Mouse (Mus musculus) E14TG2a.4 (cell line): Measurements from ENCODE around the gene Spag6.

Experiments used
- H3K27me3 ChIP-seq: 2 replicates; pipeline ENCODE4 v1.6.1; 2014; ENCODE audit warnings: low read length, control low read depth; ENCODE audit not compliant: insufficient read depth
- H3K36me3 ChIP-seq: 2 replicates; pipeline ENCODE4 v1.6.1; 2014; ENCODE audit warnings: low read length, control low read depth; ENCODE audit not compliant: insufficient read depth
- H3K4me1 ChIP-seq: replicated peaks from 2 replicates; pipeline ENCODE4 v1.6.1; 2014; ENCODE audit warnings: low read depth, low read length, control low read depth
- H3K4me3 ChIP-seq: replicated peaks from 2 replicates; pipeline ENCODE4 v1.5.1; 2014; ENCODE audit warnings: mild to moderate bottlenecking, low read length
- H3K9me3 ChIP-seq: 2 replicates; pipeline ENCODE4 v1.6.1; 2014; ENCODE audit warnings: low read length, control low read depth
- CTCF ChIP-seq: conservative IDR thresholded peaks from 2 replicates; pipeline ENCODE4 v1.5.1; 2014; ENCODE audit warnings: low read length
- NANOG ChIP-seq: IDR thresholded peaks from 2 replicates; pipeline ENCODE4 v1.6.1; 2014; ENCODE audit warnings: borderline replicate concordance, low read length, mixed read lengths
- POU5F1 ChIP-seq: IDR thresholded peaks from 2 replicates; pipeline ENCODE4 v1.6.1; 2014; ENCODE audit warnings: low read length, borderline replicate concordance

Gene Spag6

GRCm38 (mm10) chr2:18737040-18737439, 43.2 kb downstream of the Spag6 start:
- Histone ChIP-seq H3K4me1 (no peaks in the 10 kb centered on the region), H3K27me3 (0 out of 2 replicates have a peak, but pooled peaks cover 3% of the 10 kb centered on the region), H3K4me3 (no peak overlapping the region), H3K36me3 (no peaks in the 10 kb centered on the region), H3K9me3 (no peaks in the 10 kb centered on the region)
- TF ChIP-seq POU5F1 (no peak), CTCF (no peak), NANOG (no peak)

GRCm38 (mm10) chr2:18739216-18739615, 45.4 kb downstream of the Spag6 start:
- no peaks in the 10 kb centered on the region for H3K4me1 ChIP-seq
- H3K27me3 ChIP-seq: 0 out of 2 replicates have a peak, but pooled peaks cover 3% of the 10 kb centered on the region
- H3K9me3 ChIP-seq: no peaks in the 10 kb centered on the region
- TF ChIP-seq CTCF (no peak), NANOG (no peak), POU5F1 (no peak)
- H3K36me3 ChIP-seq: no peaks in the 10 kb centered on the region
- no peak overlapping the region for H3K4me3 ChIP-seq

GRCm38 (mm10) chr2:18756144-18756543, 62.3 kb downstream of the Spag6 start:
- Histone ChIP-seq H3K36me3 (no peaks in the 10 kb centered on the region), H3K4me1 (no peaks in the 10 kb centered on the region), H3K27me3 (no peaks in the 10 kb centered on the region; the same call in 1 of the 2 replicates), H3K9me3 (no peaks in the 10 kb centered on the region), H3K4me3 (no peak overlapping the region)
- TF ChIP-seq CTCF: no peak
- TF ChIP-seq NANOG: no peak
- no peak for TF ChIP-seq POU5F1

GRCm38 (mm10) chr2:18764846-18765245, 71.0 kb downstream of the Spag6 start:
- no peaks in the 10 kb centered on the region for H3K36me3 ChIP-seq
- H3K27me3 ChIP-seq: peaks cover 34% of the 10 kb centered on the region
- no peak overlapping the region for H3K4me3 ChIP-seq
- TF ChIP-seq NANOG (no peak), CTCF (no peak), POU5F1 (no peak)
- peaks cover 3% of the 10 kb centered on the region; the same call in 1 of the 2 replicates for H3K4me1 ChIP-seq
- H3K9me3 ChIP-seq: no peaks in the 10 kb centered on the region

- Histone ChIP-seq H3K9me3 (no peaks in the 10 kb centered on the region), H3K4me3 (no peak overlapping the region), H3K27me3 (peaks cover 41% of the 10 kb centered on the region), H3K36me3 (no peaks in the 10 kb centered on the region), H3K4me1 (peaks cover 3% of the 10 kb centered on the region; the same call in 1 of the 2 replicates)
- no peak for TF ChIP-seq POU5F1
- no peak for TF ChIP-seq NANOG
- TF ChIP-seq CTCF: no peak
Measured at GRCm38 (mm10) chr2:18765481-18766249, 71.8 kb downstream of the Spag6 start.

- Histone ChIP-seq H3K4me3 (peak overlapping the region; percentile 80), H3K36me3 (no peaks in the 10 kb centered on the region), H3K4me1 (peaks cover 3% of the 10 kb centered on the region; the same call in 1 of the 2 replicates), H3K27me3 (peaks cover 46% of the 10 kb centered on the region), H3K9me3 (no peaks in the 10 kb centered on the region)
- TF ChIP-seq POU5F1 (no peak), CTCF (no peak), NANOG (no peak)
Measured at GRCm38 (mm10) chr2:18766441-18766820, 72.6 kb downstream of the Spag6 start.

- Histone ChIP-seq H3K4me3 (peak overlapping the region; percentile 80), H3K4me1 (peaks cover 3% of the 10 kb centered on the region; the same call in 1 of the 2 replicates), H3K9me3 (no peaks in the 10 kb centered on the region), H3K36me3 (no peaks in the 10 kb centered on the region), H3K27me3 (peaks cover 51% of the 10 kb centered on the region)
- TF ChIP-seq NANOG: peak; percentile 51; the same call in 1 of the 2 replicates
- no peak for TF ChIP-seq CTCF
Measured at GRCm38 (mm10) chr2:18766821-18767541, 73.1 kb downstream of the Spag6 start.

- Histone ChIP-seq H3K36me3 (no peaks in the 10 kb centered on the region), H3K9me3 (no peaks in the 10 kb centered on the region), H3K27me3 (peaks cover 51% of the 10 kb centered on the region), H3K4me3 (no peak overlapping the region), H3K4me1 (peaks cover 3% of the 10 kb centered on the region; the same call in 1 of the 2 replicates)
- TF ChIP-seq NANOG (no peak), CTCF (no peak), POU5F1 (no peak)
Measured at GRCm38 (mm10) chr2:18768414-18768813, 74.6 kb downstream of the Spag6 start.
